Mouse (Mus musculus) kidney, embryonic 15.5 days (tissue): Measurements from ENCODE around the gene Chrna1. TPM values are rescaled to one million over a fixed set of nuclear protein-coding genes. Genes with fewer than 3 reads are reported as not detected.

Source experiments
- polyA plus RNA-seq: library from polyadenylated mRNA; unstranded; fragments of >200 nt; fragmentation: Nextera tagmentation; extraction: Ambion mirVana; gene quantifications from 2 replicates; pipeline ENCODE4 v1.2.1, GENCODE M21; 2015

Gene Chrna1
- polyA plus RNA-seq, 1 experiment from 2014 or later: 1.3 TPM

Other genes starting within 250 kb of the Chrna1 start
- 6.2 and 6.7 TPM in 2 replicates for gene Gpr155, start 193.8 kb downstream of the Chrna1 start, polyA plus RNA-seq
- 8.7 and 9.7 TPM in 2 replicates for gene Wipf1, start 50.6 kb downstream of the Chrna1 start, polyA plus RNA-seq
- gene Chn1, start 195.0 kb upstream of the Chrna1 start, polyA plus RNA-seq: 15.1 and 19.0 TPM in 2 replicates